Mouse (Mus musculus) common myeloid progenitor, adult 5-6 weeks (primary cell): ENCODE data around the gene Rab4a. TPM values are rescaled to one million over a fixed set of nuclear protein-coding genes. Genes with fewer than 3 reads are reported as not detected.

Experiments
- ATAC-seq: replicated peaks from 2 replicates; pipeline ENCODE4 v1.8.0; 2016; ENCODE audit warnings: low read depth, mild to moderate bottlenecking, moderate TSS enrichment, inconsistent platforms; ENCODE audit not compliant: poor library complexity, severe bottlenecking
- total RNA-seq: library from RNA; stranded (forward); fragments of 200-1000, 187-1606 nt; gene quantifications from 2 replicates; pipeline ENCODE4 v1.2.3, GENCODE M21; 2017

Gene Rab4a
- total RNA-seq, 1 experiment from 2014 or later = 15.9 TPM

DNA sequence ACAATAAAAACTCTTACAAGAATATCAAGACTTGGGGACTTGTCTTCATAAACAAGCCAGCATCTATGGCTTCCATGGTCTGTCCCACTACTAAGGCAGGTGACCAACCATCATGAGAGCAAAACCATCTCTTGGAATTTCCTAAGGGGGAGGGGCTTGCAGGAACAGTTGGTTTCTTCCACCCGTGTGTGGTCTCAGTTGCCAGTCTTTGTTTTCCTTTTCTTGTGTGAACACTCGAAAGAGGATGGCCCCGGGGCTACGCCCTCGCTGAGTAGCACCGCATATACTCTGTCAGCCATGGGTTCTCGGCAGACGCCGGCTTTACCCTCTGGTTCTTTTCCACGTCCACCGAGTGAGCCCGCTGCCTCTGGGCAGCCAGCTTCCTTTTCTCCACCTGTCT lies 36.3 kb downstream of the Rab4a start:
- no peak for ATAC-seq

DNA sequence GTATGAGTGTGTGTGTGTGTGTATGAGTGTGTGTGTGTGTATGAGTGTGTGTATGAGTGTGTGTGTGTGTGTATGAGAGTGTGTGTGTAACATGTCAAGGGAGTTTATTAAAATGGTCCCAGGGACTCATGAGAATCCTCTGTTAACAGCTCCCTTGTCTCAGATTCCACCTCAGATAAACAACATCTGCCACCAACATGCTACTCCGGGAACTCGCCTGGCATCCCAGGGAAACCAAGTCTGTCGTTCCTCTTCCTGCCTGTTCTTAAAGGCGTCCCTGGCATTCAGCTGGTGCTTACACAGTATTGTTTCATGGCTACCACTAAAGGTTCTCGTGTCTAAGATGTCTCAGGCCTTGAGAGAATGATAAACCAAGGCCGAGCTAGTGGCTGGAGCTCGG lies 38.6 kb downstream of the Rab4a start:
- ATAC-seq = no peak

DNA sequence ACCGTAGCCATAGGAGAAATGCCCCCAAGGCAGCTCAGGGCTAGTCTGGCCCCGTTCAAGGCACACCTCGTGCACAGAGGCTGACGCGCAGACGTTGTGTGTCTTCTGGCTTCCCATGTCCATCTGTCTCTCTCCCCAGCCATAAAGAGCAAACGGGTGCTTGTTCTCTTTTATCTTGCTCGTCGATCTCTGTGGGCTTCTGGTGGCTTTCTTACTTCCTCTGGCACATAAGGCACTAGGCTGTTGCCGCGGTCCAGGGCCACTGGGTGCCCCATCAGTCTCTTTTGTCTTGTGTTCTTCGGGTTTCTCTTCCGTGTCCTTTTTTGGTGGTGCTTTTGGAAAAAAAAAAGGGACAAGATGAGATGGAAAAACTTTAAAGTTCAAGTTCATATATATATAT lies 39.3 kb downstream of the Rab4a start:
- ATAC-seq = peak; percentile 80

DNA sequence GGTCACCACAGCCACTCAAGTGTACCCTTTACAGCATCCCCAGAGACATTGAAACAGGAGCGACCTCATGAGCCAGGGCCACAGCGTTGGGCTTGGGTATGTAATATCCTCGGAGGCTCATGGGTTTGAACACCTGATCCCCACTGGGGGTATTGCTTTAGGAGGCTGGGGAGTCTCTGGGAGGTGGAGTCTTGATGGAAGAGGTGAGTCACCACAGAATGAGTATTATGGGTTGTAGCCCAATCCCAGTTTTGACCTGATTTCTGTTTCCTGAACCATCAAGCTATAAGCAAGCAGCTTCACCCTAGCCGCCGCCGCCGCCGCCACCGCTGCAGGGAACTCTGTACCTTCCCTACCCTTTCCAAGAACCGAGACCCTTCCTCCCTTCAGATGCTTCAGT lies 40.2 kb downstream of the Rab4a start:
- ATAC-seq = no peak

DNA sequence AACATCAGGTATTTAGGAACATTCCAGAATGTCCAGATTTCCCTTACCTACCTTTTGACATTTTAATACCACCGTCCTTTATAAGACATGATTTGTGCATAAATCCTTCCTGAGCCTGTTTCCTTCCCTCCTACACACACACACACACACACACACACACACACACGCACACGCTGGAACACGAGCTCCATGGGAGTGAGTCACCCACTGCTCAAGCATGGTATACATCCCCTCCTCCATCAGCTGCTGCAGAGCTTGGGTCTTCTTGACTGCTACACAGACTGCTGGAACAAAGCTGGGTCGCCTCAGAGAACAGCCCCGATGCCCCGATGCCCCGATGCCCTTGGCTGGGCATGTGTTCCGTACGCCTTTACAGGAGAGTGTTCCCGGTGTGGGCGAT lies 40.7 kb downstream of the Rab4a start:
- ATAC-seq = no peak

DNA sequence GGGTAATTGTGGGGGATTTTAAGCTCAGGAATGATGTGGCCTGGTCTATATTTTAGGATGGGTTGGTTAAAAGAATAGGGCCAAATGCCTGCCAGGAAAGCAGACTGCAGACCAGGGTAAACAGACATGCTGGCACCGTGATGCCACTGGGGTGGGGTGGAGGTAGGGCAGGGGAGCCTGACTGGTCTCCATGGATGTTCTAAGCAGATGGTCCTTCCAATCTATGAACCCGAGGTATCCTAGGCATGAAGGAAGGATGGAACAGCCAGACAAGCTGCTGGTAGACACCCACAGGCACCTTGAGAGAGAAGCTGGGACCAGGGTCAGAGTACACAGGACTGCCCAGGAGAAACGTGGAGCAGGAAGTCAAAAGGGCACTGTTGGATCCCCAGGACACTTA lies 41.8 kb downstream of the Rab4a start:
- no peak for ATAC-seq

DNA sequence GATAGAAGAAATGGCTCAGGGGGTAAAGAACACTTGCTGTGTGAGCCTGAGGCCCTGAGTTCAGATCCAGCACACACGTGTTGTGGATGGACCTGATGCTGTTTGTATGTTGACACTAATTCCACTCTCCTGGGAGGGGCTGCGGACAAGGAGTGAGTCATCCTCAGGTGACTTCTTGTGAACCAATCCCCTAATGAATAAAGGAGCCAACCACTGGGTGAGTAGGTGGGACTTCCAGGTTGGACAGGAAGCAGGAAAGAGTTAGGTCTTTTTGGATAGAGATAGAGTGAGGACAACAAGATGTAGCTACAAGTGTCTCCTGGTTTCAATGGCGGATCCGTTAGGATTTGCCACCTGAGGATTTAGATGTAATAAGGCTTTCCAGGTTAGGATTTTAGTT lies 43.6 kb downstream of the Rab4a start:
- no peak for ATAC-seq

DNA sequence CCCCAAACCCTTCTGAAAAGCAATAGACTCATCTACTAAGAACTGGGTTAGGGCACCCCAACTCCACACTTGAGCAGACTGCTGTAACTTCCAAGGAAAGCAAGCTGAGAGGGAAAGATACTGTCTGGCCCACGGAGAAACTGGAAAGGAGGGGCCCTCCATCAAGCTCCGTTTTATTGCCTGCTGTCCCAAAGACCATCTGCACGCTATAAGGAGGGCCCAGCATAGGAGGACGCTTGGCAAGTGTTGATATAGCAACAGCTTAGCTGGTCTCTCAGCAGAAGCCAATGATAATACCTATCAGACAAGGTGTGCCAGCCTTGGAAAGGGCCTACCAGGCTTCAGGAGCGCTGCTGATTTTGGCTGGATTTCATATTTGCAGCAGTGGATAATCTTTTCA lies 45.8 kb downstream of the Rab4a start:
- ATAC-seq = no peak

DNA sequence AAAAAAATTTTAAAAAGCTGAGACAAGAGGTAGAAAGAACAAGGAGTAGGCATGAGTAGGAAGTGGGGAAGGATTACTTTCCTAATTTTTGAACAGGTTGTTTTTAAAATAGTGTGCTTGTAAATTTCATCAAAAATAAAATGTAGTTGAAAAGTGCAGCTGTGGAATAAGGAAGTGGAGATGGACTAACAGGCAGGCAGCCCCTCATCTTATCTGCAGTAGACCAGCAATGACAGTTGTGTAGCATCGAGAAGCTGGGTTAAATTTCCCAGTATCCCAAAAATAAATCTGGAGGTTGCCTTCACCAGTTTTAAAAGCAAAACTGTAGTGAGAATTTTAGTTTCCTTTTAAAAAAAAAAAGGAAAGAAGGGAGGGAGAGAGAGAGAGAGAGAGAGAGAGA lies 48.5 kb downstream of the Rab4a start:
- no peak for ATAC-seq

DNA sequence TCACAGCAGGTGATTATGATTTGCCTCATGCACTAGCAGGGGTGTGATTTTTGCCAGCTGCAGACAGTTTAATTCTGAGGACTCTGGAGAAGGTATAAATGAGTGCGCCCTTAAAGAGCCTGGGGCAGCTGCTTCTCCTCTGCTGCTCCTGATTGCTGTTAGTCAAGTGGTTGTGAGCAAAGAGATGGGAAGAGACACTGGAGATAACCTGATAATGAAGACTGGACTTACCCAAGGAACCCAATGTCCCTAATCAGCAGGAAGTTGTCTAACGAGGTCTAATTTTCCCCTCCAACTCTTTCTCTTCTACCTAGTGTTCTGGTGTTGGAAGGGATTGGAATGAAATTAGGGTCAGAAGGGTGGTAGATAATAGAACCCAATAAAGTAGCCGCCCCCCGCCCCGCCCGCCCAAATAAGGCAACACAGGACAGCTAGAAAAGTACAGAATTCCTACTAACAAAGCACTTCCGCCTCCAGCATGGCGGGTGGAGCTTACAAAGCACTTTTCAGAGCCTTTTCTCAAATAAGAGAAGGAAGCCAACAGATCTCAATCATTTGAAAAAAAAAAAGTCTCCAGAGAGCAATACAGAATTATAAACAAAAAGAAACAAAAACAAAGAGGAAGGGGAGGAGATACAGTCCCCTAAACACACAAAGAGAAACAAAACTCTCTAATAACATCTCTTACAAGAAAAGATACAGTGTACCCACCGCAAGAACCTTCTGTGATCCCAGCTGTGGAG lies 49.1 kb downstream of the Rab4a start:
- ATAC-seq = no peak

DNA sequence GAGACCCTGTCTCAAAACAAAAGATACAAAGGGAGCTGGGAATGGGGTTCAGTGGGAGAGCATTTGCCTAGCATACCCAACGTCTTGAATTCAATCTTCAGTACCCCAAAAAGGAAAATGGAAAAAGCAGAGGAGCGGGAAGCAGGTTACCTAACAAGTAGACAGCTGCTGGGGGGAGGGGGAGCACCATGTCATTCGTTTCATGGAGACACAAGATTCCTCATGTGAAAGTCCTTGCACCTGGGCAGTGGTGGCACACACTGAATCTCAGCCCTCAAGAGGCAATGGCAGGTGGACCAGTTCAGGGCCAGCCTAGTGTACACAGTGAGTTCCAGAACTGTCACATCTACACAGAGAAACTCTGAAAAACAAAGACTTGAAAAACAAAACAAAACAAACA lies 51.6 kb downstream of the Rab4a start:
- ATAC-seq = no peak

DNA sequence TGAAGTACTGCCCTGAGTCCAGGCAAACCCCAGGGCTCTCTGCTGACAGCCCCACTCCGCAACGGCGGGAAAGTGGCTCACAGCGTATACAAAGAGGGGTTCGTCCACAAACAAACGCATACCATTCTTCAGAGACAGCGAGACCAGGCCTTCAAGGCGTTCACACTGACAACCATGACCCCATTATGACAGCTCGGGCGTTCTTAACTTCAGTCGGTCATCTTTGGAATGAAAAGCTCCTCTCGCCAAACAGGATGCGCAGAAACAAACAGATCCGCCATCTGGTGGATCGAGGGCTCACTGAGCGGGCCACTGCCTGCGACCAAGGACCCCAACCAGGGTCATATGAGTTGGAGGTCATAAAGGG lies 52.8 kb downstream of the Rab4a start:
- ATAC-seq = peak; percentile 20; the same call in 1 of the 2 replicates

DNA sequence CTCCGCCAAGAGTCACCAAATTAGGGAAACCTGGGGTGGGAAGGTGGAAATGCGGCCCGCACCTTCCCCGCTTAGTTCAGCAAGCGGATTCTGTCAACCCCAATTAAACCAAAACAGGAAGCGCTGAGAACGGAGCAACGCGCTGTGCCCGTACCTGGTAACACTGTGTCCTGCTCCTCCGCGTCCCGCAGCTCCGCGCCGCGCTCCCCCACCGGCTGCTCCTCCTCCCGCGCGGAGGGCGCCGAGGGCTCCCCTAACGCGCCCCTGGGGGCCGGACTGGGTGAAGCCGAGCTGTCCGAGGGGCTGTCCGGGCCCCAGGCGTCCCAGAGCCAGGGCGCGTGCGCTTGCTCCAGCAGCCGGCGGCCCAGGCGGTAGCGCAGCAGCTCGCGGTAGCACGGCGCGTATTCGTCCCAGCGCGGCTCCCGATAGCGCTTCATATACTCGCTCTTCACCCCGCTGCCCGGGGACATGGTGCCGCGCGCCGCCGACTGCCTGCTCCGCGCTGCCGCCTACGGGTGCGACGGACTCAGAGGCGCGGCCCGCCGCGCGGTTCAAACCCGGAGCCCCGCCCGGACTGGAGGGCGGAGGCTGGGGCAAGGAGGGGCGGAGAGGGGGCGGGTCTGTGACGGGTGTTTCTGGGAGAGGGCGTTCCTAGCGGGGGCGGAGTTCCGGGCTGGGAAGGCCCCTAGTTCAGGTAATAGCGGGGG lies 53.3 kb downstream of the Rab4a start:
- peak; percentile 85 for ATAC-seq

DNA sequence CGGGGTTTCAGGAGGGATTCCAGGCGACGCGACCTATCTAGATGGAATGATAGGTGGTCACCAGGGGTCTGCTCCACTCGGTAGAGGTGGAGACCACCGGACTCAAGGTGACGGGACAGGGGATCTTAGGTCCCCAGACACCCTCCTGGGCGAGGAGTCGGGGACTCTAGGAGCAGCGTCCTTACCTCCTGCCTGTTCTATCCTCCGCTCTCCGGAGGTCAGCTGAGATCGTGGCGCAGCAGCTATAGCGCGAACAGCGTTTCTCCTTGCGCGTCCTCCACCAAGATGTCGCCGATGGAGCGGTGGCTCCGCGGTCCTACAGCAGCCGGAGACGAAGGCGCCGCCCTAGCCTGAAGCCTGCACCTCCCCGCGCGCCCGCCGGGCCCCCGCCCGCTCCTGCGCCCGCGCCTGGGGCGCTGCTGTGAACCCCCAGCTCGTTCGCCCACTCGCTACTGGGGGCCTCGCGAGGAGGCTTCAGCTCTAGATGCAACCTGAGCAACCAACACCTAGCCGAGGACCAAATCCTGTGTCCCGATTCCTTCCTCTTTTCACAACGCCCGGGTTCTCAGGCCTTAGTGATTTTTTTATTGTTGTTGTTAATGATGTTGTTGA lies 54.0 kb downstream of the Rab4a start, which contains the start of gene Ccsap:
Ccsap (minus strand) TSS at position 562 of the 612 bp plus-strand sequence.
- ATAC-seq = peak; percentile 43

DNA sequence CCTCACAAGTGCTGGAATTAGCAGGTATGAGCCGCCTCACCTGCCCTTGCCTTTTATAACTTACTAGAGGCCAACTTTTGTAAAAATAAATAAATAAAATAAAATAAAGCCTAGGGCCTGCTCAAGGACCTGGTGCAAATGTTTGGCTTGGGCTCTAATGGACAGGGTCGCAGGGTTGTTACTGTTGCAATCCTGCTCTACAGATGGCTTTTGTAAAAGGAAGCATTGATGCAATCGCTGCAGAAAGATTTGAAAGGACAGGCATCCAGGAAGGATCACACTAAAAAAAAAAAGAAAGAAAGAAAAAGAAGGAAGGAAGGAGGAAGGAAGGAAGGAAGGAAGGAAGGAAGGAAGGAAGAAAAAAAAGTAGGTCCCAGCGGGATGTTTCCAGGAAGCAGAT lies 54.6 kb downstream of the Rab4a start:
- no peak for ATAC-seq

DNA sequence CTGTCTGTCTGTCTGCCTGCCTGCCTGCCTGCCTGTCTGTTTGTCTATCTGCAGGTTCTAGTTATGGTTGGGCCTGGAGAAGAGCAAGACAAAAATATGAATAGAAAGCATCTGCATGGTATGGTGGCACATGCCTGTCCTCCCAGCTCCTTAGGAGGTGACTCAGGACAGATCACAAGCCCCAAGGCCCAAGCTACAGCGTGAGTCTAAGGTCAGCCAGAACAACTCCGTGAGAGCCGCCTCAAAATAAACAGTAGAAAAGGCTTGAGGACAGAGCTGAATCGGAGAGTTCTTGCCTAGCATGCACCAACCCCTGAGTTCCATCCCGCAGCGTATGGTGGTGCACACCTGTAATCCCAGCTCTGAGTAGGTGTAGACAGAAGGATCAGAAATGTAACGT lies 60.0 kb downstream of the Rab4a start:
- ATAC-seq = no peak

DNA sequence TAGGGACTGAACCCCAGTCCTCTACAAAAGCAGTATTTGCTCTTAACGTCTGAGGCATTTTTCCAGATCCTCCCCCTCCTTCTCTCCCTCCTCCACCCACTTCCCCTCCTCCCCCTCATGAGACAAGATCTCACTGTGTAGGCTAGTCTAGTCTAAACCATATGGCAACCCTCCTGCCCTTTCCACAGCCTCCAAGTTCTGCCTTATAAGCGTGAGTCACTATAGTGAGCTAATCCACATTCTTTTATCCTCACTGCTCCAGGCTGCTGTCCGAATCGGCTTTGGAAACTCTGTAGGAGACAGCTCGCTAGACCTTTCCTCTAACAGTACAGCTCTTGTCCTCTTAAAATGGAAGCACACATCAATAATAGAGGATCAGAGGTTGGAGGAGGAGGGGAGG lies 61.2 kb downstream of the Rab4a start:
- no peak for ATAC-seq

DNA sequence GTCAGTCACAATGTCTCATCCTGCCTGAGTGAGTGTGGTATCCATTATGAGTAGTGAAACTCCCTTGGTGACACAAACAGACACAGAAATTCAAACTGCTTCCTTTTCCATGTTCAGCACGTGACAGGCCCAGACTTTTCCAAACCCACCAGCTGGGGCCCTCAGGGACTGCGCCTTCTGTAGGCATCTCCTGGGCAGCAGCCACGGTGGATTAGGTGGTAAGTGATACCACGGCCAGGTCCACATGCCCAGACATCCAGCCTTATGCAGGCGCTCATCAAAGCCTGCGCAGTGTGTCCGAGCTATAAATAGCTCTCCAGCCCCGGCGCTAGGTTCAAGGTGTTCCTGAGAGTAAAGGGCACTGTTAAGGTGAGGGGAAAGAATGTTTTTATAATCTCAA lies 66.3 kb downstream of the Rab4a start:
- no peak for ATAC-seq

DNA sequence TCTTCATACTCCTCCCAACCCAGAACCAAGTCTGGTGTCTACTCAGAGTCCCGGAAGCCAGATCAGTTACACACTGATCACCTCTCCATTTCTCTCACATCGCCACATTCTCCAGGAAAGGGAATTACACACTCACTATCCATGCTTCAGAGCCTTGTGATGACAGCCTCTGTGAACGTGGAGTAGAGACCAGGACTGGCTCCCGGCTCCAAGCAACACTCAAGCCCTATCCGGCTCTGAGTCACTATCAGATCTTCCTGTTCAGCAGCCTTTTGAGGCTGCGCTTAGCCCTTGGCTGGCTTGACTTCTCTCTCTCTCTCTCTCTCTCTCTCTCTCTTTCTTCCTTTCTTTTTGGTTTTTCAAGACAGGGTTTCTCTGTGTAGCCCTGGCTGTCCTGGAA lies 67.6 kb downstream of the Rab4a start:
- ATAC-seq = no peak

DNA sequence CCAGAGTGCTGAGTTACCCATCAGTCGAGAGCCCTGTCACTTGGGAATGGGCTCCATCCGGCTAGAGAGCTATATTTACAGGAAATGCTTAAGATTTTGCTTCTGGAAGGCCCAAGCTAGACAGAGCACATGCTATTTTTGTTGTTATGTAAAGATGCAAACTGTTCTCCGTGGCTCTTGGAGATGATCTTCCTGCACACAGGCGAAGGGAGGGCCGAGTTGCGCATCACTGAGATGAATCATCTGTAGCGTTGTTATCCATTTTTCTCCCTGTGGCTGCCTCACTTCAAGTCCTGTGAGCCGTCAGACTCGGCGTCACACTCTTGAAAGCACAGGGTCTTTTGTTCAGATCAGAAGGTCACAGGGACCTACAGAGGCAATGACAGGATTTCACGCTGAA lies 68.5 kb downstream of the Rab4a start:
- no peak for ATAC-seq

DNA sequence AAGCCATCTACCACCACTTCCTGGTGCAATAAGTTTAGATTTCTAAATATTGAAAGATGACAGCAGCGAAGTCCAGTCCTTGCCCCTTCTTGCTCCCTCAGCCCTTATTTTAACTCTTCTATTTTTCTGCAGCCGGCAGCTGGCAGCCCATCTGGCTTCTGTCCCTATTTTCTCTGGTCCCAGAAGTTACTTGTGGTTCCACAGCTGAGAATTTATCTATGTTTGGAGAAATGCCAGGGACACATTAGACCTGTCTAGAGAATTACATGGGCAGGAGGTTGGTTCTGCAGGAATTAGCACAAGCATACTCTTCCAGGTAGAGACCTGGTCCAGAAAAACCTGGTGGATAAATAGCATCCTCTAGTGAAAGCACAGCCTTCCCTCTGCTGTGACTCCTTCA lies 72.1 kb downstream of the Rab4a start:
- no peak for ATAC-seq
